25 mouse cellular contexts compared by ENCODE assay signal in genomic region chr17:50001754-50002153, GRCm38 (mm10).
A peak's percentile ranks its signal among the peaks of the same experiment; 100 is the strongest.
DNase-seq lines count a peak whose midpoint lies in the region; ATAC-seq and TF ChIP-seq lines count a peak whose summit lies in the region.
"Had no signal": no experiment of that assay in that cellular context is flagged by ENCODE, and none has a peak within 500 bp of the region (broad histone marks: within the 10 kb centered on the region; RNA-seq: fewer than 3 reads in every experiment).

No protein-coding gene starts in this region.

- H3K27ac ChIP-seq in gastrocnemius, adult 2 months = peak overlapping the region; percentile 81
- H3K27ac ChIP-seq: embryonic facial prominence, embryonic 10.5 days; embryonic facial prominence, embryonic 13.5 days; forebrain, embryonic 12.5 days; forebrain, embryonic 15.5 days; heart, embryonic 15.5 days; hindbrain, embryonic 10.5 days; hindbrain, embryonic 13.5 days; intestine, embryonic 15.5 days had no signal

- no peak for ATAC-seq in cerebellum, adult (ENCODE audit: insufficient number of reproducible peaks, low FRiP score, low TSS enrichment)
- ATAC-seq: activated CD4-positive, CD25-positive, alpha-beta regulatory T cell, adult 4 months; forebrain, embryonic 15.5 days; hindbrain, embryonic 16.5 days; intestine, embryonic 15.5 days had no signal

- H3K4me3 ChIP-seq in gastrocnemius, adult 2 months = no peak overlapping the region
- H3K4me3 ChIP-seq: embryonic facial prominence, embryonic 10.5 days; embryonic facial prominence, embryonic 13.5 days; erythroblast, embryonic 14.5 days; forebrain, embryonic 12.5 days; forebrain, embryonic 15.5 days; heart, embryonic 12.5 days; heart, embryonic 15.5 days; hindbrain, embryonic 10.5 days; hindbrain, embryonic 13.5 days; intestine, embryonic 15.5 days had no signal

- DNase-seq in cerebellum, adult 11 months = peak; percentile 48
- no peak for DNase-seq in gastrocnemius, adult 2 months
- DNase-seq in gastrocnemius, postnatal 10 days = no peak
- peak; percentile 71 for DNase-seq in cerebellum, adult 9-11 months
- no peak for DNase-seq in spleen, postnatal 36 days (ENCODE audit: low spot score in 2 of 2)
- DNase-seq in heart, adult 11 months = no peak
- DNase-seq: adrenal gland, postnatal 10 days; adrenal gland, postnatal 36 days; embryo, embryonic 11 days; heart, postnatal 10 days; heart, postnatal 36 days; kidney, adult 11 months had no signal

- no peak for TF ChIP-seq CTCF in gastrocnemius, adult 2 months (IDR thresholded peaks at IDR 0.05)

- intact Hi-C loops in gastrocnemius, adult 2 months (cut with DNase I) = loop anchor here (5.0 kb wide), 1 partner anchor 66 kb away; no protein-coding TSS in a partner anchor

Comparison
In these comparisons a context has a peak if more than half of its experiments do, and no peak if none do; other contexts are left out.
1. DNase-seq: peak in cerebellum, adult 11 months (single experiment) and cerebellum, adult 9-11 months (single experiment); none in gastrocnemius, adult 2 months (single experiment), gastrocnemius, postnatal 10 days (single experiment), spleen, postnatal 36 days (0 of 2) and heart, adult 11 months (single experiment).